Mouse (Mus musculus) heart, embryonic 11.5 days (tissue): ENCODE measurements around the gene Zfp868. TPM values are rescaled to one million over a fixed set of nuclear protein-coding genes. Genes with fewer than 3 reads are reported as not detected.
"Not testable (repeated sequence)": the region's sequence is repeated elsewhere in the genome, so short reads cannot be mapped to it uniquely, and the experiment has no call there.

Experiments
- ATAC-seq: fragments of 200-750 bp; cut with Nextera tagmentation; replicated peaks from 2 replicates; pipeline ENCODE4 v1.8.0; 2017; ENCODE audit warnings: moderate library complexity; ENCODE audit not compliant: insufficient number of reproducible peaks, low FRiP score, low TSS enrichment
- H3K27ac ChIP-seq: fragments of 300-500 bp; sonication (generic); 2 replicates; pipeline ENCODE4 v1.5.1; 2014; ENCODE audit warnings: mild to moderate bottlenecking, low read depth, low read length
- H3K27me3 ChIP-seq: fragments of 300-500 bp; sonication (generic); 2 replicates; pipeline ENCODE4 v1.6.1; 2014; ENCODE audit warnings: mild to moderate bottlenecking, low read length, mixed read lengths; ENCODE audit not compliant: control insufficient read depth, insufficient read depth
- H3K36me3 ChIP-seq: fragments of 300-500 bp; sonication (generic); 2 replicates; pipeline ENCODE4 v1.6.1; 2014; ENCODE audit warnings: mild to moderate bottlenecking, low read length, moderate library complexity, mixed read lengths; ENCODE audit not compliant: control insufficient read depth, insufficient read depth
- H3K4me1 ChIP-seq: fragments of 300-500 bp; sonication (generic); 2 replicates; pipeline ENCODE4 v1.6.1; 2014; ENCODE audit warnings: low read length; ENCODE audit not compliant: control insufficient read depth, insufficient read depth
- H3K4me2 ChIP-seq: fragments of 300-500 bp; sonication (generic); 2 replicates; pipeline ENCODE4 v1.6.1; 2014; ENCODE audit warnings: mild to moderate bottlenecking, moderate library complexity
- H3K4me3 ChIP-seq: fragments of 300-500 bp; sonication (generic); 2 replicates; pipeline ENCODE4 v1.5.1; 2014; ENCODE audit warnings: low read depth, low read length
- H3K9ac ChIP-seq: fragments of 300-500 bp; sonication (generic); 2 replicates; pipeline ENCODE4 v1.6.1; 2014; ENCODE audit warnings: mild to moderate bottlenecking, low read depth, low read length, moderate library complexity
- H3K9me3 ChIP-seq: fragments of 300-500 bp; sonication (generic); replicated peaks from 2 replicates; pipeline ENCODE4 v1.6.1; 2016; ENCODE audit warnings: low read length; ENCODE audit not compliant: control insufficient read depth
- WGBS: fragments of 180-500 bp; shearing (Covaris S2); extraction: QIAGEN DNeasy Blood & Tissue Kit; methylation state at CpG from one replicate; pipeline ENCODE4 v1.1.7; 2014; ENCODE audit not compliant: insufficient replicate concordance; 5-methylcytosine and 5-hydroxymethylcytosine counted together
- polyA plus RNA-seq: library from polyadenylated mRNA; unstranded; fragments of >200 nt; fragmentation: Nextera tagmentation; extraction: Ambion mirVana; gene quantifications from 2 replicates; pipeline ENCODE4 v1.2.1, GENCODE M21; 2014

Gene Zfp868
- polyA plus RNA-seq: 13.8 and 17.2 TPM in 2 replicates

DNA sequence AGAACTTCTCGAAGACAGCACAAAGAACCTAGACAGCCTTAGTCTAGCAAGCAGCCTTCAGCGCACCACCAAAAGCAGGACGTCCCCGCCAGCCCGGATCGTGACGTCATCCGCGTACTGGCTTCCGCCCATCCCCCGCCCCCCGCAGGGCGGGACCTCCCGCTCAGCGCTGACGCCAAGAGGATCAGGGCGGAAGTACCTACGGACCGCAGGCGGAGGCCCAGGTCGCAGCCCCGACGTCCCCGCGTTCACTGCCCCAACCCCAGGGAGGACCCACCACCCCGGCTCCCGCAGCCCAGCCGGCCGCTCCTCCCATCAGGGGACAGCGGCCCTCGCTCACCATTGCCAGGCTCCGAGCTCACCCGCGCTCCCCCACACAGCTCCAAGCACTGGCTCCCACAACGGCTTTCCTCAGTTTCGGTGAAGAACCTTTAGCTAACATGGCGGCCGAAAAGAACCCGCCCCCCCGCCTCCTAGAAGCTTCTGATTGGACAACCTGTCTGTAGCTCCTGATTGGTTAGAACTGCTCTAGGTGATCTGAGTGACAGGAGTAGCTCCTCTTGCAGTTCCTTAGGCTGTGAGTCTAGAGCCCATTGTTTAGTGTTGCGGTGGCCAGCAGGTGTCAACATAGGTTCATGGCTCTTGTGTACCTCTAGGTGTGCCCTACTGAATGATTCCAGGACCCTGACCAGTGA is at the start of gene Zfp868:
TSS of gene Zfp868 (minus strand) at position 454 of the 695 bp plus-strand sequence.
- Histone ChIP-seq H3K4me2 (peak within 1 kb of the TSS; percentile 71), H3K9me3 (no peaks in the 10 kb centered on the region), H3K4me1 (0 out of 2 replicates have a peak, but pooled peaks cover 4% of the 10 kb centered on the region), H3K27ac (peak within 1 kb of the TSS; percentile 97), H3K4me3 (peak within 1 kb of the TSS; percentile 76), H3K27me3 (no peaks in the 10 kb centered on the region), H3K9ac (peak within 1 kb of the TSS; percentile 95), H3K36me3 (no peaks in the 10 kb centered on the region)
- whole genome bisulfite sequencing: under 1% methylated on average over 41 of the region's 41 CpGs
- peak; percentile 100 for ATAC-seq

DNA sequence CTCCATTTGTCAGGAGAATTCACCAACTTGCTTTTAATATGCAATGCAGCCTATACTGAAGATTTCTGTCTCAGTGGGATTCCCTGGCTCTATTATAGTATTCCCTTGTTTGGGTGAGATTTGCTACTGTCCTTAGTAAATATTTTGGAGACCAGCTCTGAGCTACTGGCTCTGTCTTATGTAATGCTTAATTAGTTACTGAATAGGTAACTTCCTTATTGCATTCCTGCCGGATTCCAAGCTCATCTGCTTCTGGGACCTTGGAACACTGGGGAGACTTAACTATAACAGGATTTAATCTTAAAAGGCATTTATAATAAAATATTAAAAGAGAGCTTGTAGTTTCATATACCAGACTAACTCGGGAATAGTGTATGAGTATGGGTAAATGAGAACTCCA is 39.7 kb upstream of the Zfp868 start:
- not testable (repeated sequence) for H3K4me1 ChIP-seq, ATAC-seq, H3K4me2 ChIP-seq, H3K9me3 ChIP-seq, H3K27ac ChIP-seq, H3K9ac ChIP-seq, H3K36me3 ChIP-seq, H3K4me3 ChIP-seq, H3K27me3 ChIP-seq
- WGBS: 71% methylated on average over 2 of the region's 2 CpGs

DNA sequence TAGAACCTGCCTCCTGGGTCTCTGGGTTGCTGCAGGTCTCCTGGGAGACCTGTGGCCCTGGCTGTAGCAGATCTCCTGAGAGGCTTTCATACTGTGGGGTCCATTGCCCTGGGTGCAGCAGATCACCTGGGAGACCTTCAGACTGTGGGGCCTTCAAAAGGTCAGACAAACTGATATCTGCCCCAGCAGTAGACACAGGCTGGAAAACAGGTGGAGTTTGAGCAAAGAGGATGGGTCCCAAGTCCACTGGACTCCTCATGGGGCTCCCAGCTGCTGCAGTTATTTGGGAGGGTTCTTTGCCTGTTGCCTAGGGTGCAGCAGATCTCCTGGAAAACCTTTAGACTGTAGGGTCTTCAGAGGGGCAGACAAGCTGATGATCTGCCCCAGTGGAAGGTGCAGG is 35.9 kb upstream of the Zfp868 start:
- Histone ChIP-seq H3K27ac (no peak overlapping the region), H3K4me1 (no peaks in the 10 kb centered on the region), H3K4me3 (no peak overlapping the region), H3K9ac (no peak overlapping the region), H3K9me3 (0 out of 2 replicates have a peak, but pooled peaks cover 3% of the 10 kb centered on the region), H3K4me2 (no peak overlapping the region), H3K36me3 (peaks cover 6% of the 10 kb centered on the region), H3K27me3 (no peaks in the 10 kb centered on the region)
- no peak for ATAC-seq

DNA sequence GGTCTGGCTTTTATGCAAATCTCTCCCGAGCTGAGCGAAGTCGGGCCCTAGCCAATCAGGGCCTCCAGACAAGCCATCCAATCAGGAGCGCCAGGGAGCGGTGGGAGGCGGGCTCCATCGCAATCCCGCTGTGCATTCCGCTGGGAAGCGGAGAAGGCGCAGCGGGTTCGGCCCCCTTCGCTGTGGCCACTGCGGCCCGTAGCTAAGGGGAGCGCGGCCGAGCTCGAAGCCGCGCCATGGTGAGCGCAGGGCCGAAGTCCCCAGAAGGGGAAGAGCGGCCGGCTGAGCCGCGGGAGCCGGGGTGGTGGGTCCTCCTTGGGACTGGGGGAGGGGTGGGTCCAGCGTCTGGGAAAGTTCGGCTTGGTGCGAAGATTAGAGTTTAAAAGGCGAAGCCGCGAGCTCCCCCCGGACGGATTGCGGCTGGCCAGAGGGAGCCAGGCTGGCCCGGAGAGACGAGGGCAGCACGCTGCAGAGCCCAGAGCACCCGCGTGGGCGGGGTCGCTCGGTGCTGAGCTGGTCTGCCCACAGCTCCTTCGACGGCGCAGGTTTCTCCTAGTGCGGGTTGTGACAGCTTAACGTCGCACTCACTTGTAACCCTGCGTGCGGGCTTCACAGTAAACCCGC is 29.1 kb upstream of the Zfp868 start, which contains the start of gene Zfp964:
TSS of gene Zfp964 (plus strand) at position 122 of the 624 bp plus-strand sequence.
- Histone ChIP-seq H3K4me1 (no peaks in the 10 kb centered on the region), H3K4me3 (peak within 1 kb of the TSS; percentile 64), H3K9ac (peak within 1 kb of the TSS; percentile 75), H3K4me2 (peak within 1 kb of the TSS; percentile 95), H3K9me3 (no peaks in the 10 kb centered on the region), H3K36me3 (no peaks in the 10 kb centered on the region), H3K27ac (peak within 1 kb of the TSS; percentile 87), H3K27me3 (no peaks in the 10 kb centered on the region)
- ATAC-seq: peak; percentile 98
- under 1% methylated on average over 55 of the region's 55 CpGs for WGBS

DNA sequence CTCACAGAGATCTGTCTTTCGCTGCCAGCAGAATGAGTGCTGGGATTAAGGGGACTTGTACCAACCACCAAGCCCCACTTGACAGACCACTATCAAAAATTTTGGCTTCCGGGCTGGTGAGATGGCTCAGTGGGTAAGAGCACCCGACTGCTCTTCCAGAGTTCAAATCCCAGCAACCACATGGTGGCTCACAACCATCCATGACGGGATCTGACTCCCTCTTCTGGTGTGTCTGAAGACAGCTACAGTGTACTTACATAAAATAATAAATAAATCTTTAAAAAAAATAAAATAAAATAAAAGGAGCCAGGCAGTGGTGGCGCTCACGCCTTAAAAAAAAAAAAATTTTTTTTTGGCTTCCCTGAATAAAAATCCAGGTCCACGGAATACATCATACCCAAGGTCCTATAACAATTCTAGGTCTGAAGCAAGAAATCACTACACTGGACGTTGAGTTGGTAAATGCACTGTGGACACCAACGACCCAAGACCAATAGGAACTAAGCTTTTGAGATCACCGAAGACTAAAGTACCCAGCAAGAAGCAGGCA is 28.5 kb upstream of the Zfp868 start:
- no peak overlapping the region for H3K27ac ChIP-seq
- no peak for ATAC-seq
- peak overlapping the region; percentile 95 for H3K4me2 ChIP-seq
- H3K9ac ChIP-seq: no peak overlapping the region
- no peaks in the 10 kb centered on the region for H3K4me1 ChIP-seq
- 42% methylated on average over 10 of the region's 10 CpGs for WGBS
- no peaks in the 10 kb centered on the region for H3K36me3 ChIP-seq
- H3K9me3 ChIP-seq: no peaks in the 10 kb centered on the region
- H3K27me3 ChIP-seq: no peaks in the 10 kb centered on the region
- peak overlapping the region; percentile 64 for H3K4me3 ChIP-seq

DNA sequence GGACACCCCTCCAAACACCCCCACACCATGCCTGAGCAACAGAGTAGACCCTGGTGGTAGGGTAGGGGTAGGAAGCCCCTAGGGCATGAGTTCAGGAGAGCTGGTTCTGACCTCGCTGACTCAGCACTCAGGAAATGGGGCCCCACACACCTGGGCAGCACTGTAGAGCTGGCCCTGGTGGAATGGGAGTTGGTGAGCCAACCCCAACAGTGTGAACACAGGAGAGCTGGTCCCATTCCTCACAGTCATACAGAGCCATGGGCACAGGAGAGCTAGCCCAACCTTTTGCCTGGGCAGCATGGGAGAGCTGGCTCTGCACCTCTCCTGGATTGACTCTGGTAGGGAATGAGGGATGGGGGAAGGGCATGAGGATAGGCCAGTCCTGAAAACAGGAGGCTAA is 7.3 kb downstream of the Zfp868 start:
- Histone ChIP-seq H3K36me3 (peaks cover 13% of the 10 kb centered on the region), H3K9ac (no peak overlapping the region), H3K9me3 (no peaks in the 10 kb centered on the region), H3K4me2 (no peak overlapping the region), H3K27ac (no peak overlapping the region), H3K27me3 (no peaks in the 10 kb centered on the region), H3K4me1 (no peaks in the 10 kb centered on the region), H3K4me3 (no peak overlapping the region)
- 74% methylated on average over 1 of the region's 1 CpGs for WGBS
- no peak for ATAC-seq

DNA sequence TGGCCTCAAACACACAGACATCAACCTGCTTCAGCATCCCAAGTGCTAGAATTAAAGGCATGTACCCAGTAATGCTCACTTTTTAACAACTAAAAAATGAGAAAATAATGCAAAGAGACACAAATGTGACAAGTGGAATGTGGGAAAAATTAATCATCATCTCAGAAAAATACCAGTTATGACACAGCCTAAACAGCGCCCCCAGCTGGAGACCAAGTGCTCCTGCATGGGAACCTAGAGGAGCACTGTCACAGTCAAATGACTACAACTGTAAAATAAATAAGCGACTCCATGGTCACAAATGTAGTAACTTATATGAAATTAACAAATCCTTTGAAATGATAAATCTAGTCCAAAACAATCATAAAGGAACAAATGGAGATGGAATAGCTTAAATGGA is 10.7 kb downstream of the Zfp868 start:
- no peak overlapping the region for H3K9ac ChIP-seq
- no peak for ATAC-seq
- 58% methylated on average over 2 of the region's 2 CpGs for WGBS

DNA sequence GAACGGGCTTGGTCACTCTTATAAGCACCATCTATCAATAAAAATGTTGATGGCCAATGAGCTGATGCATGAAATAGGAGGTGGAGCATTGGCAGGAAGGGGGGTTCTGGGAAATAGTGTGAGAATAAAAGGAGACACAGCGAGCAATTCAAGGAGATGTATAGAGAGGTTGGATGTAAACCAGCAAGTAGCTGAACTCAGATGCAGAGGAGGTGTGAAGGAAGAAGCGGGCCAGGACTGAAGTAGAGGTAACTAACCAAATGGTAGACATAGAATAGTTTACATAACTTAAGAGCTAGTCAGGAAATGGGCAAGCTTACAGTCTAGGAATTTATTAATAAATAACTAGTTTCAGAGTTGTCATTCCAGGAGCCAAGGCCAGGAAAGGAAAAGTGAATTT is 27.8 kb downstream of the Zfp868 start:
- 81% methylated on average over 2 of the region's 3 CpGs for WGBS
- not testable (repeated sequence) for H3K9ac ChIP-seq, ATAC-seq

More for the DNA sequence above, 10.7 kb downstream of the Zfp868 start:
- no peak overlapping the region for H3K4me3 ChIP-seq
- H3K36me3 ChIP-seq: peaks cover 21% of the 10 kb centered on the region
- no peak overlapping the region for H3K27ac ChIP-seq
- H3K9me3 ChIP-seq: no peaks in the 10 kb centered on the region
- H3K4me2 ChIP-seq: no peak overlapping the region
- no peaks in the 10 kb centered on the region for H3K27me3 ChIP-seq
- H3K4me1 ChIP-seq: no peaks in the 10 kb centered on the region

More for the DNA sequence above, 27.8 kb downstream of the Zfp868 start:
- not testable (repeated sequence) for H3K27me3 ChIP-seq, H3K27ac ChIP-seq, H3K4me2 ChIP-seq, H3K36me3 ChIP-seq, H3K4me3 ChIP-seq, H3K4me1 ChIP-seq, H3K9me3 ChIP-seq
